Mouse (Mus musculus) heart, adult 2 months (tissue): ENCODE data around the gene Stk11. TPM values are rescaled to one million over a fixed set of nuclear protein-coding genes. Genes with fewer than 3 reads are reported as not detected.
A peak's percentile ranks its signal among the peaks of the same experiment; 100 is the strongest.

ENCODE experiments used
- DNase-seq, 2 experiments: peaks; one replicate each; pipeline ENCODE4 v3.0.0; 2021
- H3K27ac ChIP-seq: fragments of 200-600 bp; 2 replicates; pipeline ENCODE4 v1.8.1; 2022
- H3K27me3 ChIP-seq: fragments of 200-500 bp; 2 replicates; pipeline ENCODE4 v1.6.1; 2012; ENCODE audit warnings: mild to moderate bottlenecking, low read length, inconsistent platforms, mixed read lengths; ENCODE audit not compliant: control insufficient read depth, insufficient read depth
- H3K36me3 ChIP-seq: fragments of 200-500 bp; 2 replicates; pipeline ENCODE4 v1.6.1; 2012; ENCODE audit warnings: low read length, inconsistent platforms; ENCODE audit not compliant: control insufficient read depth, insufficient read depth
- H3K4me1 ChIP-seq: fragments of 200-500 bp; 2 replicates; pipeline ENCODE4 v1.6.1; 2011; ENCODE audit warnings: low read length; ENCODE audit not compliant: control insufficient read depth, insufficient read depth
- H3K4me3 ChIP-seq: fragments of 200-600 bp; 2 replicates; pipeline ENCODE4 v1.8.1; 2022
- H3K79me2 ChIP-seq: fragments of 200-500 bp; replicated peaks from 2 replicates; pipeline ENCODE4 v1.6.1; 2012; ENCODE audit warnings: mild to moderate bottlenecking, inconsistent platforms, low read length, moderate library complexity, mixed read lengths; ENCODE audit not compliant: control insufficient read depth, insufficient read depth
- H3K9ac ChIP-seq: fragments of 200-500 bp; 2 replicates; pipeline ENCODE4 v1.6.1; 2012; ENCODE audit warnings: low read depth, mild to moderate bottlenecking, control low read depth, inconsistent platforms, low read length, mixed read lengths
- CTCF ChIP-seq: fragments of 200-600 bp; IDR thresholded peaks from 2 replicates; pipeline ENCODE4 v1.8.1; 2022; ENCODE audit warnings: antibody characterized with exemption, mild to moderate bottlenecking, moderate library complexity
- EP300 ChIP-seq: fragments of 200-500 bp; IDR thresholded peaks from 2 replicates; pipeline ENCODE4 v1.6.1; 2011; ENCODE audit warnings: low read depth, low read length, control low read depth; ENCODE audit not compliant: insufficient read depth
- POLR2A ChIP-seq: fragments of 200-500 bp; IDR thresholded peaks from 2 replicates; pipeline ENCODE4 v1.6.1; 2011; ENCODE audit warnings: mild to moderate bottlenecking, low read depth, low read length, control low read depth; ENCODE audit not compliant: insufficient read depth
- WGBS: fragments of 180-500 bp; shearing (Covaris S2); methylation state at CpG from one replicate; pipeline ENCODE4 v1.1.7; 2018; 5-methylcytosine and 5-hydroxymethylcytosine counted together
- intact Hi-C: fragments of 180-260 bp; cut with DNase I; formaldehyde crosslinking; loops from one replicate; pipeline ENCODE4 v1.15.1; 2025
- polyA plus RNA-seq: library from polyadenylated mRNA; depleted of rRNA; stranded (reverse); fragments of >200 nt; gene quantifications from 2 replicates; pipeline ENCODE4 v1.2.3, GENCODE M21; 2012
- total RNA-seq, 2 experiments: library from RNA; stranded (reverse); gene quantifications; 2 replicates each; pipeline ENCODE4 v1.2.3; 2021

The Stk11 gene
- total and polyA plus RNA-seq, 3 experiments = 127 to 161 (median 140) TPM

- no peak overlapping the region for H3K4me3 ChIP-seq
- DNase-seq = no peak
- no peak overlapping the region for H3K9ac ChIP-seq
- intact Hi-C loops = loop anchor here (10.0 kb wide), 1 partner anchor 151 kb away; the partner anchor contains the start of genes 2310011J03Rik, Pcsk4 and Reep6
- 83% methylated on average over 10 of the region's 10 CpGs for WGBS
- H3K27me3 ChIP-seq = no peaks in the 10 kb centered on the region
- H3K36me3 ChIP-seq = no peaks in the 10 kb centered on the region; the same call in 1 of the 2 replicates
- peaks cover 5% of the 10 kb centered on the region for H3K79me2 ChIP-seq
- no peak overlapping the region for H3K27ac ChIP-seq
- no peak for TF ChIP-seq EP300
- TF ChIP-seq POLR2A = no peak
- TF ChIP-seq CTCF = no peak
- peaks cover 3% of the 10 kb centered on the region; the same call in 1 of the 2 replicates for H3K4me1 ChIP-seq
Measured at GRCm38 (mm10) chr10:80173955-80174640, 58.5 kb downstream of the Stk11 start.

- H3K79me2 ChIP-seq = peaks cover 5% of the 10 kb centered on the region
- no peaks in the 10 kb centered on the region; the same call in 1 of the 2 replicates for H3K36me3 ChIP-seq
- no peak overlapping the region for H3K27ac ChIP-seq
- no peaks in the 10 kb centered on the region for H3K27me3 ChIP-seq
- TF ChIP-seq EP300 = no peak
- no peak for TF ChIP-seq POLR2A
- peak; percentile 64 for TF ChIP-seq CTCF
- H3K4me3 ChIP-seq = no peak overlapping the region
- DNase-seq = peak; percentile 42 to 43
- peaks cover 3% of the 10 kb centered on the region; the same call in 1 of the 2 replicates for H3K4me1 ChIP-seq
- no peak overlapping the region for H3K9ac ChIP-seq
- intact Hi-C loops = loop anchor here (1.0 to 10.0 kb wide), 4 partner anchors 53 to 198 kb away; partner anchors contain the start of genes 2310011J03Rik, Mum1, Pcsk4 and Reep6
- 54% methylated on average over 2 of the region's 2 CpGs for WGBS
Measured at GRCm38 (mm10) chr10:80174705-80175104, 59.1 kb downstream of the Stk11 start.

GRCm38 (mm10) chr10:80175536-80176269, 60.1 kb downstream of the Stk11 start:
- no peaks in the 10 kb centered on the region; the same call in 1 of the 2 replicates for H3K36me3 ChIP-seq
- no peaks in the 10 kb centered on the region for H3K27me3 ChIP-seq
- H3K79me2 ChIP-seq = peaks cover 3% of the 10 kb centered on the region
- H3K4me3 ChIP-seq = no peak overlapping the region
- intact Hi-C loops = loop anchor here (1.0 to 10.0 kb wide), 5 partner anchors 52 to 197 kb away; partner anchors contain the start of genes 2310011J03Rik, Adamtsl5, Mum1 and Pcsk4
- no peak overlapping the region for H3K27ac ChIP-seq
- no peak overlapping the region for H3K9ac ChIP-seq
- DNase-seq = peak in 1 of 2 experiments; percentile 35
- H3K4me1 ChIP-seq = peaks cover 3% of the 10 kb centered on the region; the same call in 1 of the 2 replicates
- 30% methylated on average over 4 of the region's 4 CpGs for WGBS
- TF ChIP-seq EP300 = no peak
- TF ChIP-seq CTCF = peak; percentile 93

- intact Hi-C loops = loop anchor here (1.0 to 10.0 kb wide), 4 partner anchors 51 to 196 kb away; partner anchors contain the start of genes 2310011J03Rik, Adamtsl5, Mum1 and Pcsk4
Measured at GRCm38 (mm10) chr10:80176270-80176834, 60.7 kb downstream of the Stk11 start.

GRCm38 (mm10) chr10:80177441-80178279, 62.1 kb downstream of the Stk11 start:
- no peak overlapping the region for H3K4me3 ChIP-seq
- no peak overlapping the region for H3K9ac ChIP-seq
- 82% methylated on average over 7 of the region's 7 CpGs for WGBS

More at GRCm38 (mm10) chr10:80176270-80176834, 60.7 kb downstream of the Stk11 start:
- Histone ChIP-seq H3K9ac (no peak overlapping the region), H3K79me2 (peaks cover 1% of the 10 kb centered on the region; the same call in 1 of the 2 replicates), H3K36me3 (no peaks in the 10 kb centered on the region; the same call in 1 of the 2 replicates), H3K4me1 (peaks cover 3% of the 10 kb centered on the region; the same call in 1 of the 2 replicates), H3K27ac (no peak overlapping the region), H3K4me3 (no peak overlapping the region), H3K27me3 (no peaks in the 10 kb centered on the region)
- DNase-seq = no peak
- 84% methylated on average over 5 of the region's 5 CpGs for WGBS
- TF ChIP-seq EP300 = no peak
- no peak for TF ChIP-seq POLR2A
- no peak for TF ChIP-seq CTCF

More at GRCm38 (mm10) chr10:80177441-80178279, 62.1 kb downstream of the Stk11 start:
- intact Hi-C loops = loop anchor here (5.0 to 10.0 kb wide), 3 partner anchors 50 to 195 kb away; partner anchors contain the start of genes 2310011J03Rik, Mum1, Pcsk4 and Reep6
- no peak overlapping the region for H3K27ac ChIP-seq
- H3K79me2 ChIP-seq = no peaks in the 10 kb centered on the region
- TF ChIP-seq POLR2A (no peak), CTCF (no peak), EP300 (no peak)
- no peaks in the 10 kb centered on the region for H3K27me3 ChIP-seq
- no peaks in the 10 kb centered on the region for H3K36me3 ChIP-seq
- peaks cover 1% of the 10 kb centered on the region; the same call in 1 of the 2 replicates for H3K4me1 ChIP-seq
- DNase-seq = no peak
